Comparison of ENCODE assay signal across 30 mouse cellular contexts in genomic region chr1:155015669-155016068, GRCm38 (mm10).
"Had no signal": no experiment of that assay in that cellular context is flagged by ENCODE, and none has a peak within 500 bp of the region (broad histone marks: within the 10 kb centered on the region; RNA-seq: fewer than 3 reads in every experiment).

No protein-coding gene starts in this region.

- H3K27ac ChIP-seq: limb, embryonic 10.5 days; limb, embryonic 12.5 days; limb, embryonic 13.5 days; limb, embryonic 15.5 days; liver, embryonic 12.5 days; liver, embryonic 13.5 days; liver, embryonic 14.5 days; liver, embryonic 15.5 days; lung, embryonic 15.5 days; macrophage; midbrain, embryonic 10.5 days; midbrain, embryonic 12.5 days; midbrain, embryonic 13.5 days; midbrain, embryonic 15.5 days had no signal

- H3K9me3 ChIP-seq: limb, embryonic 10.5 days; limb, embryonic 12.5 days; limb, embryonic 13.5 days; limb, embryonic 15.5 days; liver, embryonic 12.5 days; liver, embryonic 13.5 days; liver, embryonic 15.5 days; lung, embryonic 15.5 days; megakaryocyte, embryonic 14.5 days; midbrain, embryonic 10.5 days; midbrain, embryonic 12.5 days; midbrain, embryonic 13.5 days; midbrain, embryonic 15.5 days had no signal

- H3K27me3 ChIP-seq: limb, embryonic 13.5 days; limb, embryonic 15.5 days; liver, embryonic 13.5 days; midbrain, embryonic 13.5 days; midbrain, embryonic 15.5 days had no signal

- H3K4me1 ChIP-seq: limb, embryonic 15.5 days; liver, embryonic 12.5 days; liver, embryonic 15.5 days; midbrain, embryonic 10.5 days; midbrain, embryonic 12.5 days; midbrain, embryonic 13.5 days; midbrain, embryonic 15.5 days had no signal

- H3K4me2 ChIP-seq: limb, embryonic 12.5 days; limb, embryonic 13.5 days; limb, embryonic 15.5 days; liver, embryonic 11.5 days; liver, embryonic 12.5 days; liver, embryonic 13.5 days; liver, embryonic 15.5 days; lung, embryonic 14.5 days; lung, embryonic 15.5 days; midbrain, embryonic 11.5 days; midbrain, embryonic 12.5 days; midbrain, embryonic 13.5 days; midbrain, embryonic 15.5 days had no signal

- ATAC-seq: liver, embryonic 12.5 days; liver, postnatal 0 days; lung, postnatal 0 days; midbrain, embryonic 13.5 days; midbrain, embryonic 15.5 days; midbrain, embryonic 16.5 days had no signal

- H3K4me3 ChIP-seq: limb, embryonic 10.5 days; limb, embryonic 12.5 days; limb, embryonic 13.5 days; limb, embryonic 15.5 days; liver, embryonic 12.5 days; liver, embryonic 13.5 days; liver, embryonic 15.5 days; lung, embryonic 15.5 days; megakaryocyte, embryonic 14.5 days; midbrain, embryonic 10.5 days; midbrain, embryonic 12.5 days; midbrain, embryonic 13.5 days; midbrain, embryonic 15.5 days; myocyte had no signal

- DNase-seq: liver; liver, embryonic 13.5 days; liver, postnatal 0 days; lung, adult 18-20 months; lung, adult 2 months; lung, embryonic 14.5 days; lung, postnatal 10 days; lung, postnatal 14 days; lung, postnatal 36 days; lung, postnatal 4 days; midbrain, embryonic 14.5 days had no signal

- H3K9ac ChIP-seq: limb, embryonic 12.5 days; limb, embryonic 13.5 days; limb, embryonic 15.5 days; liver, embryonic 12.5 days; liver, embryonic 13.5 days; liver, embryonic 14.5 days; liver, embryonic 15.5 days; liver, postnatal 0 days; lung, embryonic 14.5 days; lung, embryonic 15.5 days; midbrain, embryonic 12.5 days; midbrain, embryonic 13.5 days; midbrain, embryonic 15.5 days had no signal

- H3K36me3 ChIP-seq: limb, embryonic 10.5 days; limb, embryonic 12.5 days; limb, embryonic 13.5 days; limb, embryonic 15.5 days; liver, embryonic 12.5 days; liver, embryonic 13.5 days; liver, embryonic 15.5 days; lung, embryonic 15.5 days; midbrain, embryonic 10.5 days; midbrain, embryonic 12.5 days; midbrain, embryonic 13.5 days; midbrain, embryonic 15.5 days had no signal
